Mouse (Mus musculus) spleen, postnatal 0 days (tissue): Measurements from ENCODE around the gene Ngp. TPM values are rescaled to one million over a fixed set of nuclear protein-coding genes. Genes with fewer than 3 reads are reported as not detected.

Source experiments
- polyA plus RNA-seq: library from polyadenylated mRNA; unstranded; fragments of >200 nt; fragmentation: Nextera tagmentation; extraction: Ambion mirVana; gene quantifications from 2 replicates; pipeline ENCODE4 v1.2.1, GENCODE M21; 2015

Gene Ngp
- 845 and 1,245 TPM in 2 replicates for polyA plus RNA-seq

GRCm38 (mm10) chr9:110419511-110420112 is at the start of gene Ngp:
Gene Ngp, plus strand, starts transcription at chr9:110419747.

GRCm38 (mm10) chr9:110408099-110408773 is 11.3 kb upstream of the Ngp start, which contains the start of gene Ptpn23:
Gene Ptpn23, minus strand, starts transcription at chr9:110408213.

Other genes starting within 250 kb of the Ngp start
- gene Cspg5, start 176.0 kb upstream of the Ngp start, polyA plus RNA-seq, result 0.48 and 0.72 TPM in 2 replicates
- gene Elp6, start 114.6 kb upstream of the Ngp start, polyA plus RNA-seq, result 9.9 and 11.5 TPM in 2 replicates
- gene Scap, start 86.5 kb upstream of the Ngp start, polyA plus RNA-seq, result 14.5 and 19.0 TPM in 2 replicates
- 4.5 and 5.6 TPM in 2 replicates for gene Ptpn23, start 11.5 kb upstream of the Ngp start, polyA plus RNA-seq
- 4.7 and 4.8 TPM in 2 replicates for gene Klhl18, start 56.9 kb downstream of the Ngp start, polyA plus RNA-seq
- gene Kif9, start 57.2 kb downstream of the Ngp start, polyA plus RNA-seq, result 0.58 and 0.64 TPM in 2 replicates
- 21.6 and 25.6 TPM in 2 replicates for gene Setd2, start 112.8 kb downstream of the Ngp start, polyA plus RNA-seq
- gene Nradd, start 204.7 kb downstream of the Ngp start, polyA plus RNA-seq, result 8.8 and 9.2 TPM in 2 replicates
- gene Nbeal2, start 234.4 kb downstream of the Ngp start, polyA plus RNA-seq, result 4.9 and 6.2 TPM in 2 replicates
- 108 and 121 TPM in 2 replicates for gene Ccdc12, start 236.8 kb downstream of the Ngp start, polyA plus RNA-seq